Mouse (Mus musculus) right cerebral cortex, postnatal 4 days (tissue): ENCODE measurements at regions not wholly inside any gene's neighbourhood (a gene's known extent, or its start where the extent isn't known, plus 50 kb on each side); places are given as distances from the start of the nearest gene placed in this dataset.
A peak's percentile ranks its signal among the peaks of the same experiment; 100 is the strongest.

Experiments
- DNase-seq: peaks from one replicate; pipeline ENCODE4 v3.0.0-alpha.2; 2022

DNA sequence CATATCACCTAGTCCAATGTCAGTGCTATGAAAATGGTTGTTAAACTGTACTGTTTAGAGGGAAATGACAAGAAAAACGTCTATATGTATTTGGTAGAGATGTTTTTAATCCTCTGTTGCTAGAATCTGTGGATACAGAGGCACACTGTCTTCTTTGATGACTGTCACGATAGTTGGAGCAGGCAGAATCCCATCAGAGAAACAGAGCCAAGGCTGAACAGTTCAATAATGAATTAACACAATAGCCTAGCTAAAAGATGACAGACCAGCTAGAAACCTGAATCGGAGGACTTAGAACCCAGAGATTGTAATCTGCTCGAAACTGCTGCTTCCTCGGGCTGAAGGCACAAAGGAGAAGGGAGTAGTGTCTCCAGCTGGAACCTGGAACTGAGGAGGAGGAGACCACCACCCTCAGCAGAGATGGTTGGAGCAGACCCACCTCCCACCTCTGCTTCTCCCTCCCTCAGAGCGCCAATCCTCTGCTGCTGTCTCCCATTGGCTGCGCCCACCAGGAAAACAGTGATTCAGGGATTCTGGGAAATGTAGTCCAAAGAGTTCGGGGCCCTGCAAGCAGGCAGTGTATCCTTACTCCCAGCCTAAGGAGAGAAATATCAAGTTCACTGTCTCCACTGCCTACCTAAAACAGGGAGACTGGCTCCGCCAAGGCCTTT, 98.2 kb upstream of the Mgme1 start:
- peak; percentile 73 for DNase-seq

DNA sequence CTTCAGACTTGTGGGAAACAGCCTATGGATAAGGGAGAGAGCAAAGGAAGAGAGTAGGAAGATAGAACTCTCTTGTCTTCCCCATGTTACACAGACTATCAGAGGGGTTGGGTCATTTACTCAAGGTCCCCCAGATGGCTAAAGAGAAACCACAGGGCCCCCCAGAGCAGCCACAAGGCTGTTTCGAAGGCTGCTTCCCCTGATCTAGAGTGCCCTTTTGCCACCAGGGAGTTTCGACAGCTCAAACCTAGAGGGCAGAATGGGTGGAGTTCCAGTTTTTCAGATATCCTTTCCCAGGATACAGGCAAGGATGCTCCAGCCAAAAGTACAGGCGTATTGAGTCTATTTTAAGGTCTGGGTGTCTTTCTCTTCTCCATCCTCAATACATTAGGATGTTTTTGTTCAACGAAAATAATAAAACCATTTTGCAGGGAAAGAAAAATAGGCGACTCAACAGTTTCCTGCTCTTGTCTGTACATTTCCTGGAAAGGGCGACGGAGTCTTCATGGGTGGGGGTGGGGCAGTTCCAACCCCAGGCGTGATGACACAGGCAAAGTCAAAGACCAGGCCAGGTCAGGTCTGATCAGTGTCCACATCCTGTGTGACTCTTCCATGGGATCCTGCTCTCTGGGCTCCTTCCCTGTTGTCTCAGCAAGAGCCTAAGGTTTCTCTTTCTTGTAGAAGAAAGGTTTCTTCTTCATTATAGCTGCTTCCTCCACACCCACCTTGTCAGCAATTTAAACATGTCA, 96.9 kb upstream of the Mgme1 start:
- no peak for DNase-seq

DNA sequence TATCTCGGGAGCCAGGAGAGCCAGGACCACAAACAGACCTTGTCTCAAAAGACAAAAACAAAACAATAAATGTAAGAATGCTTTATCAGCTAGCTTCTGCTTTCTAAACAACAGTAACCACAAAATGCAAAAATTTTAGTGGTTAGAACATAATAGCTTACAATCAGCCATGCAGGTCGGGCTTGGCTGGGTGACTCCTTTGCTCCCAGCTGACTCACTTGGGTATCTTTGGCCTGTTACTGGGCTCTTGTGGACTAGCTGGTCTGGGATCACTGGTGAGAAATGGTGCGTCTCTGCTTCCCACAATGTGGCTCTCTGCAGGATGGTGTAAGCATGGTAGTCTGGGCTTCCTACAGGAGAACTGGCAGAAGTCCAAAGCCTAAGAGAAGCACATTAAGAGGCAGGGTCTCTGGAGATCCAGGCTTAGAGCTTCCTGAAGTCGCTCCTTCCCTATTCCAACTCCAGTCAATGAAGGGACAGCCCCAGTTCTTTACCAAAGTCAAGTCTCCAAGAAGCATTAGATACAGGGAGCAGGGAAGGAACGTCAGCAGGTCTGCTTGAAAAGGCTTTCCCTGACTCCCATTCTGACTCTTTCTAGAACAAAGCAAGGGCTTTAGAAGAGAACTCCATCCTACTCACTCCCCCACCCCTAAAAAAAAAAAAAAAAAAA, 96.0 kb upstream of the Mgme1 start:
- DNase-seq: no peak

DNA sequence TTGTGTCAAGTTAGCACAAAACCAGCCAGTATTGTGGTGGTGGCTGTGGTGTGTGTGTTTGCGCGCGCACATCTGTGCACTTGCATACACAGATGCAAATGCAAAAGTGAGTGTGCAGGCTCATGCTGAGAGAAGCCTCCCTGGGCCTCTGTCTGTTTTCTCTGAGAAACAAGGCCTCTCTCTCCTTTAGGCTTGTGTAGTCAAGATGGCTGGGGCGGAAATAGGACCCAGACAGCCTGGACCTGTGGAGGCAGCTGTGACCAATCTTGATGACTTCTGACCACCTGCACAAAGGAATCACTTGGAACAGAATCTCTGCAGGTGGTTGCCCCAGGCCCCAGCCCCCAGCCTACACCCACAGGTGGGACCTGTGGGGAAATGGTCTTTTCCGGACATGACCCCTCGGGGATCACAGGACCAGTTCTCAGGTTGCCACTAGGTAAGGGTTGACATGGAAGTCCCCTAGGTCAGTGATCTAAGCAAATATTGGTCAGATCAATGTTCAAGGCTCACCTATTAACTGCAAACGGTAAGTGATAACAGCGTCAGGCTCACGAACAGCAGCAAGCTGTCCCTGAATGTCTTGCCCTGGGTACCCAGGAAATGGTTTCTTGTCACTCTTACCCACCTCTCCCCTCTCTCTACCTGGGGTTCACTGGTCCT, 93.8 kb upstream of the Mgme1 start:
- DNase-seq: no peak

DNA sequence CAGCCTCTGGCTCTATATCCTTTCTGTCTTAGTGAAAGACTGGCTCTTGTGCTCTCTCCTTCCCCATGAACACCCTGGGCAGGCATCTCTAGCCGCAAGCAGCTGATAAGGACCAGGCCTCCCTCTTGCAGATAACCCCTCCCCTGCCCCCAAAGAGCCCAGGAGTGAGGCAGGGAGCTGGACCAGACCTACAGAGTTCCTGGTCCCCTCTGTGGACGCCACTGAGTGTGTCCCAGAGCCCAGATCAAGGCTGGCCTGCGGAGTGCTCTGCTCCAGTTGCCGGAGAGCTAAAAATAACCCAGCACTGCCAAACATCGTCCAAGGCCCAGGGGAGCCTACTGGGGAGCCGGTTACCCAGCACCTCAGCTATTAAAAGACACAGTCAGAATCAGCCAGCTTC, 93.2 kb upstream of the Mgme1 start:
- no peak for DNase-seq

DNA sequence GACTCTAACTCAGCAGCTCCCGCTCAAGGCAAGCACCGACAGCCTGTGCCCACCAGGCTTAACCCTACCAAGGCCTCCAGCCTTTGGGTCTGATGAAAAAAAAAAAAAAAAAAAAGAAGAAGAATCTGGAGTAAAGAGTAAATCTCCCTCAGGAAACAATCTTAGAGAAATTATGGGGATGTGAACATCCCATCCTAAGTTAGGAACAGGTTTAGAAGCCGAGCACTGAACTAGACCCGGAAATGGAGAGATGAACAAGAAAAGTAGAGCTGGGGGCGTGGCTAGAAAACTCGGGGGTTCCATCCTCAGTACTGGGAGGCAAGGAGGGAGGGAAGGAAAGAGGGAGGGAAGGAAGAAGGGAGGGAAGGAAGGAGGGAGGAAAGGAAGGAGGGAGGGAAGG, 92.5 kb upstream of the Mgme1 start:
- DNase-seq: no peak

DNA sequence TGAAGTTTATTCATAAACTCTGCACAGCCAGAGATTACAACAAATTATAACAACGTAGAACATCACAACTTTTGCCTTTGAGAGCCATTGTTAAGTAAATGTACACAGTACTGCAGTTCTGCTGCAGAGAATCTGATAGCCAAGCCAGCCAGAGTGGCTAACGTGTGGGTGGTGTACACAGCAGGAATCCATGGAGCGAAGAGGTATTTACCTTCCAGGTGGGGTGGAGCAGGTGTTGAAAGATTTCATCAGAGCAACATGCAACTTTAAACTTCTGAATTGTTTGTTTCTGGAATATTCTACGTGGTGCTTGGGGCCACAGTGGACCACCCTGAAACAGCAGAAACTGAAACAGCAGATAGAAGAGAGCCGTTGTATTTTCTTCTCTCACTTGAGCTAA, 88.4 kb upstream of the Mgme1 start:
- no peak for DNase-seq

DNA sequence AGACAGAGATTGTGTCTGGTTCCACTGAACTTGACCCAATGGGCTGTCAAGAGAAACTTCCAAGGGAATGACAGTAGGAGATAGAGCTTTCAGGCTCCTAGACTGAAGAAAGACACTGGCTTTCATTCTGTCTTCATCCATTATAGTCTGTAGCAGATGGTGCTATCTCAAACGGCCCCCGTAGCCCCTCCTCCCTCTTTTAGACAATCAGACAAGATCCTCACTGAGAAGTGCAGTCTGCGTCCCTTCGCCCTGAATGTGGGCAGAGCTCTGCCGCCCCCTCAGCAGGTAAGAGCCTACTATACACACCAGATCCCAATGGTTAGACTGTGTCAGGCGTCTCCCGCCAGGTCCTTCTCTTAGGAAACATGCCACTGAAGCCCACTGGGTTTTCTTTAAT, 87.9 kb upstream of the Mgme1 start:
- DNase-seq: no peak

DNA sequence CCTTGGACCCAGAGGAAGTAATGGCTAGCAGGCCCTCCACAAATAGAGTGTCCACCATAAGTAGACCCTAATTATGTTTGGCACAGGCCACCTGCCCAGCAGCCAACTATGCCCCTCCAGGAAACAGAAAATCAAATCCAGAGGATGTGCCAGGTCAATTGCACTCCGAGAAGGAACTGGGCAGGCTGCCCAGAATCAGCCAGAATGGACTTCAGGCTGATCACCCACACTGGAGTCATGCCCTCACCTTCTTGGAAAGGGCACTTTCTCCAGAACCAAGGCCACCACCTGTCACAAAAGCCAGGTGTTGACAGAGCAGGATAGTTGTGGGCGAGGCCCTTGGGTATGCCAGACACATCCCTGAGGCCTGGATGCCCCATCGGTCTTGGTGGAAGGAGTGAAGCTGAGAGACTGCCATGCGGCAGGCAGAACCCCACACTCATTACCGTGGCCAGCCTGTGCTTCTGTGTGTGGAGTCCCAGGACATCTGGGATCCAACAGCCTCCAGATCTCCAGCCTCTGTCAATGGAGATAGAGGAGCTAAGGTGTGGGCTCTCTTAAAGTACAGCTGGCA, 87.0 kb upstream of the Mgme1 start:
- peak; percentile 30 for DNase-seq

DNA sequence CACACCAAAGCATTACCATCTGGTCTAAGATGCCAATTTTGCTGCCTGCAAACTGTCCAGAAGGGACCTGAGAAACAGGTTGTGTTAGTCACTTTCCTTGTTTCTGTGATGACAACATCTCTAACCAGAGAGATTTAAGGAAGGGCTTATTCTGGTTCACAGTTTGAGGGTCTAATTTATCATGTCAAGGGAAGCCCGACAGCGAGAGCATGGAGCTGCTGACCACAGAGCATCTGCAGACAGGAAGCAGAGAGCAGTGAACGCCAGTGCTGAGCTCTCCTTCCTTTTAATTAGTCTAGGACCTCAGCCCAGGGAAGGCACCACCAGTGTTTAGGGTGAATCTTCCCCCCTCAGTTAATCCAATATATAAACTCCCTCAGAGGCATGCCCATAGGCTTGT, 85.3 kb upstream of the Mgme1 start:
- no peak for DNase-seq

DNA sequence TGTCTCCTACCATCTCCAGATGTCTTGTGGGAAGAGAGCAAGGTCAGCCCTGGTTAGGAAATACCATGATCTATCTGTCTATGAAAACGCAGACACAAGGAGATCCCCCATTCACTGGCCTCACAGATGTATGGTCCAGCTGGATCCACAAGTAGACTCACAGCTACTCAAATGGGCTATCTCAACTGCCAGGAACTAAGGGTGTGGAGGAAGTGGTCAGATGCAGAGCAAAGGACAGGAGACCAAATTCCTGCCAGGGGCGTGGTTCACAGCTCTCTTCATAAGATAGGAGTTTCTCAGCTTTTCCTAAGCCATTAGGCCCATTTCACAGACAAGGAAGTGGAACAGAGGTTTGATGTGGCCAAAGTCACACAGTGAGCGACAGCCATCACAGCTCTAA, 84.0 kb upstream of the Mgme1 start:
- no peak for DNase-seq

DNA sequence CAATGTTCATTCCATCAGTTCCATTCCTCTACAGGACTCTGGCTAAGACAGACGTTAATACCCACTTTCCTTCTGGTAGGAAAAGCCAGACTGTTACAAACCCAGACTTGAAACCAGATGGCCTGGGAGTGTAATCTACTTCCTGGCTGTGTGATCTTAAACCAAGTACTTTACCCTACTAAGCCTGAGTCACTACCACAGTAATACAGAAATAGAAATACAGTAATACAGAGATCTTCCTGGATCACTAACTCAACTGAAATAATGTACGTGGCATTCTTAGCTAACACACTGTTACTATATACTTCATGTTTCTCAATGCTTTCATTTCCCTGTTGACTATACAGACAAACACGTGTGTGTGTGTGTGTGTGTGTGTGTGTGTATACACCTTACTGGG, 82.4 kb upstream of the Mgme1 start:
- DNase-seq: no peak

DNA sequence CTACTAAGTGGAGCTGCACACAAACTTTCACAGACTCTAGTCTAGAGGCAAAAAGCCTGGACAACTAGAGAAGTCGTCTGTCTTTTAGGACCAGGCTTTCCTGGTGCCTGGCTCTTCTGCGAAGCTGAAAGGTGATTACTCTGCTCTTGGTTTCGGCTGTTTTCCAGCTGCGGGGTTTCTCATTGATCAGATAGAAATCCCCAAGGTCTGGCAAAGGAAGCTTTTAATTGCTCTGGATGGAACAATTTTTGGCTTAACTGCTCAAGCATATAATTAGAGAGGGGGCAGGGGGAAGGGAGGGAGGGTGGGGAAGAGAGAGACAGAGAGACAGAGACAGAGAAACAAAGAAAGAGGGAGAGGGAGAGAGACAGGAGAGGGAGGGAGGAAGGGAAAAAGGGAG, 82.0 kb upstream of the Mgme1 start:
- no peak for DNase-seq

DNA sequence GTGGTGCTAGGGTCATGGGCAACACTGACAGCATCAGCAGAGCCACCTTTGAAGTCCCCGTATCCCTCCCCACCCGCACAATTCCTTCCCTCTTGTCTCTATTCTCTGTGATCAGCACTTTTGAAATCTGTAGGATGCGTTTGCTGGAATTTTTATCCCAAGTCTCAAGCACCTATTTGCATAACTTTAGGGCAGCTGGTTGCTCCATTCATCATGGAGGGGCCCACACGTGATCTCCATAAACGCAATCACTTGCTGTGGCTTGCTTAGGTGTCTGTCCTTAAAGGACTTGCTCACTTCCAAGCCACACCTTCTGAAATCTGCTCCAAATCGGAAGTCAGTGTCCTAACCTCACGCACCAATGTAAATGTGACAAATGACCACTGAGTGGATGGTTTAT, 80.7 kb upstream of the Mgme1 start:
- no peak for DNase-seq

DNA sequence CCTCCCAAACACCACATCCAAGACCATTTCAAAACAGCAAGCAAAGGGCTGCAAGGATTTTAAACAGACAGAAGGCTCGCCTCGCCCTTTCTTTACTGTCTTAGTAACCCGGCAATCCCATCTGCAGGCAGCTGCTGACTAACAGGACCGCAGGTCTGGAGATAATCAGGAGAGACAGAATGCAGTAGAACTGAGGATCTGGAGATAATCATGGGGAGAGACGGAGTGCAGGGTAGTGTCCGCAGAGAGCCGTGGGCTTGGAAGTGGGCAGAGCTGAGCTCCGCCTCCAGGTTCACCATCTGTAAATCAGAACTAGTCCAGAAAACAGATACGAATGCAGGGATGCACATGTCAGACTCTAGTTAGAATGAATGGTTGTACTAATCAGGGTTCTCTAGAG, 79.4 kb upstream of the Mgme1 start:
- no peak for DNase-seq

DNA sequence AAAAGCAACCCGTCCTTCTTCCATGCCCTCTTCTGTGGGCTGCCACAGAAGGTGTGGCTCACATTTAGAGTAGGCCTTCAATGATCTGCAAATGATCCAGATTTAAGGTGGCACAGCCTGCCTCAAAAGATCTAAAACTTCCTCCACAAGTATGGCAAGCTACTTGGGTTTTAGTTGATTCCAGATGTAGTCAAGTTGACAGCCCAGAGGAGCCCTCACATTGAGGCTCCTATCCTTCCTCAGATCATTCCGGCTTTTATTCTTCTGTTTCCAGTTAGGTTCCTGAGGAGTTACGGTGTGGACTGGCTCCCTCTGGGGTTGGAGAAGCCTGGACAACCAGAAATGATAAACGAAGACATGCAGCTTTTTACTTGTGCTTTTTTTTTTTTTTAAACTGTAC, 78.8 kb upstream of the Mgme1 start:
- DNase-seq: no peak

DNA sequence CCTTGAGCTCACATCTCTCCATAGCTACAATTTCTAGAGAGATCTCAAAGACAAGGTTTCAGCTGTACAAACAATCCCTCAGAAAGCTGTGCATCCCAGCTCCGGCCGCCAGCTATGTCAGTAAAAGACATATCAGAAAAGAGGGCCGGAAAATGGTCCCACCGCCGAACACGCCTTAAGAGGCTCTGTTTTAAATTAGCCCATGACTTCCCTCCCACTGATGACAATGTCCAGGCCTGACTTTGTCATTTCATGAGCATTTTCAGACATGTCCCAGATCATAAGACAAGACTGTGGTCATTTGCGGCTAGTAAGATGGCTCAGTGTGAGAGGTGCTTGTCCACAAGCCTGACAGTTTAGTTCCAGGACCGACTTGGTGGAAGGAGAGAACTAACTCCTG, 78.0 kb upstream of the Mgme1 start:
- DNase-seq: no peak

DNA sequence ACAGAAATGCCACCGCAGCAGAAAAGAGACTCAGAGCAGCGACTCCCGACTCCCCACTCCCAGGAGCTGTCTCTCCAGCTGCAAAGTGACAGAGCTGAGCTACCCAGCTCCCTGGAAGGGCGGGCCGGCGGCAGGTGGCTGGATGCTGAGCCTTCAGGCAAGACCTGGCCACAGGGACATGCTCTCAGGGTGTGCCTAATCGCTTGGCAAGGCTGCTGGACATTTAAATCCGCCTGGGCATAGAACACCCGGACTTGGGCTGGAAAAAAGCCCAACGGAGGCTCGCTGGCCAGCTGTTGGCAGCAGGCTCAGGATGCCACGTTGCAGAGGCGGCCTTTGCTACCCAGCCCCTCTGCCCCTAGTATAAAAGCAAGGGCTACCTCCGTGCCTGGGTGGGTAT, 74.6 kb upstream of the Mgme1 start:
- no peak for DNase-seq

DNA sequence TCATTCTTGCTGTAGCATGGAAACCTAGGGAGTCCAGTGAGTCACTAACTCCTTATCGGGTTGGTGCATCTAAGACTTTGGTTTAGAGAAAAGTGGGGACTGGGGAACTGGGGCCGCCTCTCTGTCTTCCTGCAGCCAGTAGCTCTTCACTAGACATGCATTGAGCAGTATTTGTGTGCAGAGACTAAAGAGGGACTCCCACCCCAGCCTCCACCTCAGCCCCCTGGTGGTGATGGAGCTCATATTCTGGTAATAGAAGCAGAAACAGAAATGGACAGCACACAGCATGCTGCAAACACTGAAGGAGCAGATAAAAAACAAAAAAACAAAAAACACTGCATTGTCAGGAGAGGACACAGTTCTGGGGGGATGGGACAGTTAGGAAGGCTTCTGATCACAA, 73.3 kb upstream of the Mgme1 start:
- DNase-seq: peak; percentile 37

DNA sequence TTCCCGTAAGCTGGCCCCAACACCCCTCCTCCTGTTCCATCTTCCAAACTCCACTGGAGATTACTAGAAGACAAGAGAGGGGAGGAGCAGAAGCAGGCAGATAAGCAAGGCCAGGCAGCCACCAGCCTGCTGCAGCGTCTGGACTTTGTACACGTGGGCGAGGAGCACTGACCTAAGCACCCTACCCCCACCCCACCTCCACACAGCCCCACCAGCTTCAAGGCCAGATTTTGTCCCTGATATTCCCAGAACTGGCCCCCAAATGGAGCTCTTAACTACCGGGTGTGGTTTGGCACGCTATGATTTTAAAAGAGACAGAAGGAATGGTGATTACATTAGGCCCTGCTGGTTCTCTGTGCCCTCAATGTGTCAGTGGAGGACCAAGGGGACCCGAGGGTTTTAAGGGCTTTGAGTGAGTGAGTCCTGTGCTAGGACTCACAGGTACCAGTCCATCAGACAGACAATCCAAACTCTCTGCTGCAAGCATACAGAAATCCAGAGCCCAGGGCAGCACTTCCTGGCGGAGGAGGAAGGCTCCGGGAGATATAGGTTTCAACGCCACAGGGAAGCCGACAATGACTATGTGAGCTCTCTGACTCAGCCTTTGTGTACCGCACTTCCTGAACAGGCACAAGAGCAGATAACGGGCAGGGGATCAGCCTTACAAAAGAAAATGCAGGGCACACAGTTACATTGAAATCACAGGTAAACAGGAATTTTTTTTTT, 72.0 kb upstream of the Mgme1 start:
- no peak for DNase-seq
